Comparison of ENCODE assay signal across 8 mouse cellular contexts in genomic region chr9:22624966-22625365, GRCm38 (mm10).
DNase-seq lines count a peak whose midpoint lies in the region; ATAC-seq and TF ChIP-seq lines count a peak whose summit lies in the region.

No protein-coding gene starts in this region.

- H3K4me1 ChIP-seq in kidney, adult 2 months (ENCODE audit: control insufficient read depth, insufficient read depth, low read length) = no peaks in the 10 kb centered on the region
- H3K4me1 ChIP-seq in kidney, embryonic 16.5 days (ENCODE audit: insufficient read depth, low read length) = no peaks in the 10 kb centered on the region
- H3K4me1 ChIP-seq in ES-Bruce4 (ENCODE audit: control insufficient read depth, insufficient read depth, low read length) = no peaks in the 10 kb centered on the region

- no peak overlapping the region for H3K4me3 ChIP-seq in kidney, adult 2 months (ENCODE audit: insufficient read depth, low read depth, low read length)
- H3K4me3 ChIP-seq in kidney, embryonic 16.5 days (ENCODE audit: low read length) = no peak overlapping the region
- no peak overlapping the region for H3K4me3 ChIP-seq in ES-Bruce4 (ENCODE audit: low read depth, low read length)

- H3K9ac ChIP-seq in kidney, embryonic 16.5 days (replicated peaks; ENCODE audit: low read length) = no peak overlapping the region
- H3K9ac ChIP-seq in ES-Bruce4 (ENCODE audit: low read depth, poor library complexity, severe bottlenecking) = no peak overlapping the region

- peak; percentile 35 for DNase-seq in kidney, adult 2 months
- peak; percentile 66 for DNase-seq in brain, adult 2 months (ENCODE audit: low read depth, low spot score)
- peak; percentile 35 to 54 for DNase-seq in layer of hippocampus, postnatal 14 days (ENCODE audit: low spot score in 2 of 2)
- peak; percentile 31 to 47 for DNase-seq in natural killer cell, adult 2 months (ENCODE audit: low spot score in 2 of 2)
- DNase-seq in yolk sac, embryonic 10.5 days (ENCODE audit: low spot score) = peak; percentile 15

- no peak for TF ChIP-seq EP300 in ES-Bruce4 (IDR thresholded peaks at IDR 0.05; ENCODE audit: insufficient read depth, low read depth, low read length)

- no peaks in the 10 kb centered on the region for H3K36me3 ChIP-seq in kidney, adult 2 months (ENCODE audit: control insufficient read depth, insufficient read depth, low read length)
- H3K36me3 ChIP-seq in kidney, embryonic 16.5 days (ENCODE audit: insufficient read depth, low read length) = no peaks in the 10 kb centered on the region
- H3K36me3 ChIP-seq in ES-Bruce4 (ENCODE audit: control insufficient read depth, insufficient read depth, low read length, poor library complexity, severe bottlenecking) = no peaks in the 10 kb centered on the region

- 59% methylated on average over 9 of the region's 9 CpGs for WGBS in kidney, adult 2 months
- WGBS in kidney, embryonic 16.5 days = 48% methylated on average over 9 of the region's 9 CpGs

- no peak for ATAC-seq in kidney, embryonic 16.5 days (ENCODE audit: low FRiP score, low TSS enrichment)
- peak; percentile 55; the same call in 1 of the 2 replicates for ATAC-seq in erythroblast, adult 5-6 weeks (replicated peaks; ENCODE audit: low FRiP score, poor library complexity, severe bottlenecking)

- no peak overlapping the region for H3K27ac ChIP-seq in kidney, adult 2 months (ENCODE audit: insufficient read depth, low read depth, low read length)
- no peak overlapping the region for H3K27ac ChIP-seq in kidney, embryonic 16.5 days (ENCODE audit: low read length)
- H3K27ac ChIP-seq in ES-Bruce4 (ENCODE audit: insufficient read depth, low read length) = no peak overlapping the region

- TF ChIP-seq CTCF in kidney, adult 2 months (conservative IDR thresholded peaks at IDR 0.05; ENCODE audit: insufficient read depth, insufficient read length, low read depth, low read length) = peak; percentile 52
- TF ChIP-seq CTCF in ES-Bruce4 (IDR thresholded peaks at IDR 0.05; ENCODE audit: low read depth, low read length) = peak; percentile 42

- no peak for TF ChIP-seq POLR2A in kidney, adult 2 months (IDR thresholded peaks at IDR 0.05; ENCODE audit: low read depth, low read length)
- no peak for TF ChIP-seq POLR2A in ES-Bruce4 (IDR thresholded peaks at IDR 0.05; ENCODE audit: insufficient read depth, low read length)

- H3K9me3 ChIP-seq in kidney, embryonic 16.5 days (ENCODE audit: low read length) = no peaks in the 10 kb centered on the region
- H3K9me3 ChIP-seq in ES-Bruce4 (replicated peaks; ENCODE audit: control insufficient read depth, insufficient read depth, low read length, poor library complexity, severe bottlenecking) = no peaks in the 10 kb centered on the region

- H3K27me3 ChIP-seq in kidney, adult 2 months (replicated peaks; ENCODE audit: control insufficient read depth, insufficient read depth, low read length) = no peaks in the 10 kb centered on the region
- H3K27me3 ChIP-seq in kidney, embryonic 16.5 days (ENCODE audit: insufficient read depth, low read length) = no peaks in the 10 kb centered on the region
- H3K27me3 ChIP-seq in ES-Bruce4 (ENCODE audit: control insufficient read depth, insufficient read depth, low read length, poor library complexity, severe bottlenecking) = no peaks in the 10 kb centered on the region

- no peak overlapping the region for H3K4me2 ChIP-seq in kidney, embryonic 16.5 days (replicated peaks; ENCODE audit: low read depth, low read length)

Comparison
In these comparisons a context has a peak if more than half of its experiments do, and no peak if none do; other contexts are left out.
1. DNase-seq: peak in every context shown above with its lines; median percentile 66 in brain, adult 2 months; 44 in layer of hippocampus, postnatal 14 days; 39 in natural killer cell, adult 2 months; 35 in kidney, adult 2 months; 15 in yolk sac, embryonic 10.5 days.